Mouse (Mus musculus): ENCODE measurements at regions not wholly inside any gene's neighbourhood (a gene's known extent, or its start where the extent isn't known, plus 50 kb on each side); places are given as distances from the start of the nearest gene placed in this dataset.

GRCm38 (mm10) chr2:159949046-159949445, 384.9 kb downstream of the Gm826 start:
- TF ChIP-seq CTCF (conservative IDR thresholded peaks at IDR 0.05 in 1 of 2, IDR thresholded peaks at IDR 0.05 in 1 of 2; ENCODE audit: low read depth in 2 of 2, low read length in 2 of 2): no peak
- no peak for TF ChIP-seq MAFK (IDR thresholded peaks at IDR 0.05; ENCODE audit: insufficient replicate concordance, low read length)
- no peak for TF ChIP-seq TCF12 (IDR thresholded peaks at IDR 0.05; ENCODE audit: low read depth, low read length)
- no peak for TF ChIP-seq POLR2A (IDR thresholded peaks at IDR 0.05; ENCODE audit: low read depth, low read length)
- TF ChIP-seq POLR2AphosphoS2 (IDR thresholded peaks at IDR 0.05; ENCODE audit: low read depth, low read length): no peak
- TF ChIP-seq MEF2A (IDR thresholded peaks at IDR 0.05; ENCODE audit: borderline replicate concordance, low read depth, low read length): no peak
- TF ChIP-seq ZKSCAN1 (IDR thresholded peaks at IDR 0.05; ENCODE audit: borderline replicate concordance, low read depth, low read length): no peak
- TF ChIP-seq MAZ (IDR thresholded peaks at IDR 0.05; ENCODE audit: low read depth, low read length): no peak
- TF ChIP-seq CHD1 (IDR thresholded peaks at IDR 0.05; ENCODE audit: low read depth, low read length): no peak
- TF ChIP-seq USF1 (IDR thresholded peaks at IDR 0.05; ENCODE audit: low read depth, low read length): no peak
